Mouse (Mus musculus): ENCODE measurements around the gene Gm20852. TPM values are rescaled to one million over a fixed set of nuclear protein-coding genes. Genes with fewer than 3 reads are reported as not detected.
"Not testable (repeated sequence)": the region's sequence is repeated elsewhere in the genome, so short reads cannot be mapped to it uniquely, and the experiment has no call there.

Gene Gm20852
- not detected in 2 replicates for polyA plus RNA-seq (2012; rRNA removed)

- not testable (repeated sequence) for DNase-seq (ENCODE audit: low spot score)
Measured at GRCm38 (mm10) chrY:66742023-66742422, at the start of gene Gm20852. Gene Gm20852, minus strand, starts transcription at chrY:66742123.

Measured in urinary bladder, adult 2 months (tissue).